Mouse (Mus musculus): ENCODE results near the gene Cldn7. TPM values are rescaled to one million over a fixed set of nuclear protein-coding genes. Genes with fewer than 3 reads are reported as not detected.
"Not testable (repeated sequence)": the region's sequence is repeated elsewhere in the genome, so short reads cannot be mapped to it uniquely, and the experiment has no call there.

The Cldn7 gene
- polyA plus RNA-seq, 1 experiment = not detected

GRCm38 (mm10) chr11:69920266-69921031 lies 44.1 kb upstream of the Cldn7 start:
- Histone ChIP-seq H3K4me3 (replicated peaks) (peak overlapping the region; percentile 96), H3K36me3 (ENCODE audit: control insufficient read depth) (peaks cover 45% of the 10 kb centered on the region), H3K4me1 (ENCODE audit: control insufficient read depth) (peaks cover 78% of the 10 kb centered on the region), H3K9me3 (ENCODE audit: control insufficient read depth, low read length) (no peaks in the 10 kb centered on the region), H3K27me3 (ENCODE audit: control insufficient read depth) (no peaks in the 10 kb centered on the region)
- TF ChIP-seq TAL1 (IDR thresholded peaks at IDR 0.05; ENCODE audit: low read length) (no peak), GATA1 (IDR thresholded peaks at IDR 0.05; ENCODE audit: low read length) (no peak)

DNA sequence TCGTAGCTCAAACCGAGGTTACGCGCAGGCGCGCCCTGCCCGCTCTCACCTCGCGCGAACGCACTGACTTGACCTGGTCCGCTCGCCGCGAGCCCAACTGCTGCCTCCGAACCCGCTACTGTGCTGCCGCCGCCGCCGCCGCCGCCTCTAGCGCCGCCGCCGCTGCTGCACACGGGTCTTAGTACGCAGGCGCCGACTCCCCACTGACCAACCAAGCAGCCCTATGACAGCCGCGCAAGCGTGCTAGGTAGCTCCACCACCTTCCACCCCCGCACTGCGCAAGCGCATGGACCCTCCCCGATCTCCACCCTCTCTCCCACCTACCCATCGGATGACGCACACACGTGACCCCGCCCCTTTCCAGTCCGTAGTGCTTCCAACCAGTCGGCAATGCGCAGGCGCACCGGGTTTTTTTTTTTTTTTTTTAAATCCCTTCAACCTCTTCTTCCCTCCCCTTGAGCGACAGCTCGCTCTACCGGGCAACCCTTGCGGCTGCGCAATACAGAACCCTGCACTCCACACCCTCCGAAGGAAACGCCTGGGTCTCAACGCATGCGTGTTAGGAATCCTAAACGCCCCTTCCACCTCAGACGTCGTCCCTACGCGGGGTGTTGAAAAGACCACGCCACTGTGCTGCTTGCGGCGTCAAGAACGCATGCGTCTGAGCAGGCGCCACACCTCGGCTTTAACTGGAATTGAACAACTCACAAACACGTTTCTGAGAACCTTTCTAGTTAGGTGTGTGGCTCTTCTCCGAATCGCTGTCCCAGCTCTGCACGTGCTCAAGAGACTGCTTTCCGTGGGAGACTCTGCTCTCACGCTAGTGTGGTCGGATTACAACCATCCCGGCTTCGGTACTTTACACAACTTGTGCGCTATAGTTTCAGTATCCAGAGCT lies 43.2 kb upstream of the Cldn7 start, which contains the start of gene Eif5a:
Gene Eif5a, minus strand, starts transcription at position 845 of the 898 bp plus-strand sequence.
- H3K27me3 ChIP-seq (ENCODE audit: control insufficient read depth) = no peaks in the 10 kb centered on the region
- no peaks in the 10 kb centered on the region for H3K9me3 ChIP-seq (ENCODE audit: control insufficient read depth, low read length)
- no peak for TF ChIP-seq TAL1 (IDR thresholded peaks at IDR 0.05; ENCODE audit: low read length)
- TF ChIP-seq GATA1 (IDR thresholded peaks at IDR 0.05; ENCODE audit: low read length) = no peak
- H3K4me1 ChIP-seq (ENCODE audit: control insufficient read depth) = peaks cover 68% of the 10 kb centered on the region
- peak within 1 kb of the TSS; percentile 96 for H3K4me3 ChIP-seq (replicated peaks)
- H3K36me3 ChIP-seq (ENCODE audit: control insufficient read depth) = peaks cover 36% of the 10 kb centered on the region

- peaks cover 60% of the 10 kb centered on the region for H3K4me1 ChIP-seq (ENCODE audit: control insufficient read depth)
- peak overlapping the region; percentile 96 for H3K4me3 ChIP-seq (replicated peaks)
- H3K27me3 ChIP-seq (ENCODE audit: control insufficient read depth) = no peaks in the 10 kb centered on the region
- peaks cover 28% of the 10 kb centered on the region for H3K36me3 ChIP-seq (ENCODE audit: control insufficient read depth)
- TF ChIP-seq GATA1 (IDR thresholded peaks at IDR 0.05; ENCODE audit: low read length) (no peak), TAL1 (IDR thresholded peaks at IDR 0.05; ENCODE audit: low read length) (no peak)
- H3K9me3 ChIP-seq (ENCODE audit: control insufficient read depth, low read length) = no peaks in the 10 kb centered on the region
These were observed 42.4 kb upstream of the Cldn7 start for GRCm38 (mm10) chr11:69922012-69922756.

DNA sequence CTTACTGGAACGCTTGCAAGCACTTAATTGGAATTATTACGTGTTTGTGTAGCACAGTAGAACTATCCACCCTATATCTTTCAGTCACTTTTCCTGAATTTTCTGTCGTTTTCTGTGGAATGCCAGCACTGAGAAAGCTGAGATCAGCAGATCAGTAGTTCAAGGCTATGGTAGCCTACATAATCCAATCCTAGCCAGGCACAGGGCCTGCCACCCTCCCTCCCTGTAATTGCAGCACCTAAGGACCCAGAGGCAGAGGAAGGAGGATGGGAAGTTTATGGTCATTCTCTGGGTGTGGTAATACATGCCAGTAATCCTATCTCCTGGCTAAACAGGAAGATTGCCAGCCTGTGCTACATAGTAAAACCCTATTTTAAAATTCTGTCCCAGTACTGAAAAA lies 41.8 kb upstream of the Cldn7 start:
- no peaks in the 10 kb centered on the region for H3K9me3 ChIP-seq (ENCODE audit: control insufficient read depth, low read length)
- no peaks in the 10 kb centered on the region for H3K27me3 ChIP-seq (ENCODE audit: control insufficient read depth)
- peak overlapping the region; percentile 96 for H3K4me3 ChIP-seq (replicated peaks)
- TF ChIP-seq TAL1 (IDR thresholded peaks at IDR 0.05; ENCODE audit: low read length) (no peak), GATA1 (IDR thresholded peaks at IDR 0.05; ENCODE audit: low read length) (no peak)
- peaks cover 54% of the 10 kb centered on the region for H3K4me1 ChIP-seq (ENCODE audit: control insufficient read depth)
- peaks cover 22% of the 10 kb centered on the region for H3K36me3 ChIP-seq (ENCODE audit: control insufficient read depth)

DNA sequence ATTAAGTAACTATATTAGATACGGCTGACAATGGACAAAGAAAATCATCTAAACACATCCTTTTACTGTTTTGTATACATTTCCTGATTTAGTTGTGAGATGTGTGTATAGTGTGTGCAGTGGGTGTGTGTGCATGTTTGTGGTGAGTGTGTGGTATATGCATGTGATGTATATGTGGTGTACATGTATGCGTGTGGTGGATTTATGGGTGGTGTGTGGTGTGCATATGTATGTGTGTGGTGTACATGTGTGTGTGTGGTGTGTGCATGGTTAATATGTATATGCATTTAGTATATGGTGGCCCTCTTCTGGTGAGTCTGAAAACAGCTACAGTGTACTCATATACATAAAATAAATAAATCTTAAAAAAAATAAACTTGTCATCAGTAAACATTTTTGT lies 37.1 kb upstream of the Cldn7 start:
- peaks cover 20% of the 10 kb centered on the region for H3K4me1 ChIP-seq (ENCODE audit: control insufficient read depth)
- no peaks in the 10 kb centered on the region for H3K36me3 ChIP-seq (ENCODE audit: control insufficient read depth)
- H3K27me3 ChIP-seq (ENCODE audit: control insufficient read depth) = peaks cover 3% of the 10 kb centered on the region; the same call in 1 of the 2 replicates
- TF ChIP-seq GATA1 (IDR thresholded peaks at IDR 0.05; ENCODE audit: low read length) (no peak), TAL1 (IDR thresholded peaks at IDR 0.05; ENCODE audit: low read length) (no peak)
- no peak overlapping the region for H3K4me3 ChIP-seq (replicated peaks)
- no peaks in the 10 kb centered on the region for H3K9me3 ChIP-seq (ENCODE audit: control insufficient read depth, low read length)

- TF ChIP-seq TAL1 (IDR thresholded peaks at IDR 0.05; ENCODE audit: low read length) (no peak), GATA1 (IDR thresholded peaks at IDR 0.05; ENCODE audit: low read length) (no peak)
- Histone ChIP-seq H3K4me1 (ENCODE audit: control insufficient read depth) (peaks cover 12% of the 10 kb centered on the region), H3K4me3 (replicated peaks) (no peak overlapping the region), H3K36me3 (ENCODE audit: control insufficient read depth) (no peaks in the 10 kb centered on the region), H3K27me3 (ENCODE audit: control insufficient read depth) (peaks cover 13% of the 10 kb centered on the region), H3K9me3 (ENCODE audit: control insufficient read depth, low read length) (no peaks in the 10 kb centered on the region; the same call in 1 of the 2 replicates)
These were observed 34.9 kb upstream of the Cldn7 start for GRCm38 (mm10) chr11:69929712-69930111.

DNA sequence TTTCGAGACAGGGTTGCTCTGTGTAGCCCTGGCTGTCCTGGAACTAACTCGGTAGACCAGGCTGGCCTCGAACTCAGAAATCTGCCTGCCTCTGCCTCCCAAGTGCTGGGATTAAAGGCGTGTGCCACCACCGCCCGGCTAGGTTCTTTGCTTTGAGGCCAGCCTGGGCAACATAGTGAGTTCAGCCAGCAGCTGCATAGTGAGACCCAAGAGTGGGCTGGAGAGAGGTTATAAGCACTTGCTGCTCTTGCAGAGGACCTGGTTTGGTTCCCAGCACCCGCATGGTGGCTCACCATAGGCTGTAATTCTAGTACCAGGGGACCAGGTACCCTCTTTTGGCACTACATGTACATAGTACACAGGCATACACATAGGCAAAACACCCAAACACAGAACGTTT lies 34.4 kb upstream of the Cldn7 start:
- Histone ChIP-seq H3K4me1 (ENCODE audit: control insufficient read depth) (peaks cover 17% of the 10 kb centered on the region), H3K27me3 (ENCODE audit: control insufficient read depth) (peaks cover 17% of the 10 kb centered on the region)
- H3K4me3 ChIP-seq (replicated peaks); H3K9me3 ChIP-seq (ENCODE audit: control insufficient read depth, low read length); H3K36me3 ChIP-seq (ENCODE audit: control insufficient read depth): not testable (repeated sequence)

GRCm38 (mm10) chr11:69930967-69931537 lies 33.5 kb upstream of the Cldn7 start:
- no peak for TF ChIP-seq TAL1 (IDR thresholded peaks at IDR 0.05; ENCODE audit: low read length)
- Histone ChIP-seq H3K27me3 (ENCODE audit: control insufficient read depth) (peaks cover 26% of the 10 kb centered on the region), H3K4me3 (replicated peaks) (no peak overlapping the region), H3K36me3 (ENCODE audit: control insufficient read depth) (no peaks in the 10 kb centered on the region), H3K9me3 (ENCODE audit: control insufficient read depth, low read length) (peaks cover 11% of the 10 kb centered on the region), H3K4me1 (ENCODE audit: control insufficient read depth) (peaks cover 26% of the 10 kb centered on the region)

Data from erythroblast, embryonic 14.5 days (primary cell).